Mouse (Mus musculus) heart, postnatal 36 days (tissue): ENCODE measurements around the gene Slc38a9. TPM values are rescaled to one million over a fixed set of nuclear protein-coding genes. Genes with fewer than 3 reads are reported as not detected.

Experiments
- DNase-seq, 2 experiments: peaks; one replicate each; pipeline ENCODE4 v3.0.0; 2021 to 2022
- intact Hi-C: fragments of 180-260 bp; cut with DNase I; formaldehyde crosslinking; loops from one replicate; pipeline ENCODE4 v1.15.1; 2025
- total RNA-seq, 2 experiments: library from RNA; stranded (reverse); gene quantifications; 2 replicates each; pipeline ENCODE4 v1.2.3; 2021

Slc38a9 gene
- total RNA-seq, 2 experiments from 2014 or later = 9.8 to 12.1 TPM

GRCm38 (mm10) chr13:112743647-112744046 lies 83.1 kb downstream of the Slc38a9 start:
- intact Hi-C loops = no loop called here
- no peak for DNase-seq

DNA sequence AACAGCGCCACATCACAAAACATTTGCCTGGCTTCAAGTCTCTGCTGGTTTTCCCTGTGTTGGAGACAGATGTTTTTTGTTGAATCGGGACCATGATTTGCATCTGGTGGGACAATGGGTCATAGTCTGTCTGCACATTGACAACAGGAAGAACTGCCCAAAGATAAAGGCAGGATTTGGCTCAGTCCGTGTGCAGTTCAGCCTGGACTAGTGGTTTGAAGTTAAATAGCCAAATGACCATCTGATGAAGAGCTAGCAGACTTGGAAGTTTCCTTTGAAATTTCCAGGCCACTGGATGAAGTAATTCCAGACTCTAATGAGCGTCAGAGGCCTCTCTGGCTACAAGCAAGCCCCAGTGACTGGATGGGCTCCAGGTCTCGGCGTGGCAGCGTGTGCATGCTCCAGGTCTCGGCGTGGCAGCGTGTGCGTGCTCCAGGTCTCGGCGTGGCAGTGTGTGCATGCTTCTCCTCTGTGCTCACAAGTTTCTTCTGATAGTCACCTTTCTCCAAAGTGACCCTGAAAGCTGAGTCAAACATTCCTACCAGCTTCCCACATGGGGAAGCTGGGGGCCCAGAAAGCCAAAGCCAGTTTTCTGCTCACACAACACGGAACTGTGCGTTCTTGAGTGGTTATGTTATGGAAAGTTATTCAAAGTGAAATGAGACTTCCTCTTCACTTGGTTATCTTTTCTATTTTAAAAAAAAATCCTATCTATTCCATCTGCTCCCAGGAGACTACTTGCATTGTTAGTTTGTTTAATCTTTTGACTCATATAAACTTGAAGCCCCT lies 83.7 kb downstream of the Slc38a9 start:
- intact Hi-C loops = no loop called here
- peak; percentile 54 to 56 for DNase-seq

- intact Hi-C loops = no loop called here
- DNase-seq = no peak
Observed at GRCm38 (mm10) chr13:112745936-112746694, 85.6 kb downstream of the Slc38a9 start.

DNA sequence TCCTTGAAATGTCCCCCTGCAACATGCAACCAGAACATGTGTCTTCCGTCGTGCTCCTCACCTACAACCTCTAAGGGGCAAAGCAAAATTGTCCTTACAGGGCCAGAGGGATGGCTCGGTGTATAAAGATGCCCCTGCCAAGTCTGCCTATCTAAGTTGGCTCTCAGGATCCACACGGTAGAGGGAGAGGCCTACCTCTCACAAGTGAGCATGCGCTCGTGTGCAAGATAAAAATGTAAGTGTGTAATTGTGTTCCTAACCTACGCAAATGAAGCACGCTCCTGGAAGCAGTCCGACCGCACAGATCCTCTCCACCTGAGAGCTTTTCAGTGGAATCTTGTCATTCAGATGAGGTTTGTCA lies 86.1 kb downstream of the Slc38a9 start:
- intact Hi-C loops = no loop called here
- no peak for DNase-seq

DNA sequence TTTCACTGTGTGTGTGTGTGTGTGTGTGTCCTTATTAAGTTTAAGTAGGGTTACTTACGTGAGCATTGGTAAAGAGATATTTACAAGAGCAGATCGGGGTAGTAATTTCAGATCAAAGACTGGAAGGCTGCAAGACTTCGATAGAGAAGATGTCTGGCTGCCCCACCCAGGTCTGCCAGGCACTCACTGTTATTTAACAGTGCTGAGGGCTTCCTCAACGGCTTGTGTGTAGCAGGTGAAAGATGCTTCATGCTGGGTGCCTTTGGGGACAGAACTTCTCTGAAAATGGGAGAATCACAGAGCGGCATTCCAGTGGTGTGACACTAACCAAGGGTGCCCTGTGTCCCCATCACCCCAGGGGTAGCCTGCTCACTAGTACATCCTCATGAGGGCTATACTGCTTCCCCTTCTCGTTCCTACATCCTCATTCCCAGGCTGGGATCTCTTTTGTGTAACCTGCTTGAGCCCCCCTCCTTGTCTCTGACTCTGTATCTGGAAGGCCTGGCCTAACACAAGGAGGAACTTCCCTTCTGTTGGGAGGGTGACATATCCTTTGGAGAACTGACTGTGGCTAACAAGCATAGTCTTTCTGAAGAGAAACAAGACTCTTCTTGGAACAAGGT lies 87.4 kb downstream of the Slc38a9 start:
- DNase-seq = no peak
- intact Hi-C loops = no loop called here

GRCm38 (mm10) chr13:112748808-112749510 lies 88.4 kb downstream of the Slc38a9 start:
- DNase-seq = no peak
- intact Hi-C loops = no loop called here

- intact Hi-C loops = loop anchor here (2.0 to 5.0 kb wide), 2 partner anchors 51 to 78 kb away; partner anchors contain the start of gene Plpp1
- no peak for DNase-seq
Observed at GRCm38 (mm10) chr13:112749881-112750280, 89.3 kb downstream of the Slc38a9 start.

- DNase-seq = peak; percentile 73 to 82
- intact Hi-C loops = loop anchor here (1.0 to 5.0 kb wide), 3 partner anchors 13 to 79 kb away; partner anchors contain the start of gene Plpp1
Observed at GRCm38 (mm10) chr13:112751454-112752308, 91.1 kb downstream of the Slc38a9 start.

GRCm38 (mm10) chr13:112752309-112752975 lies 91.9 kb downstream of the Slc38a9 start:
- intact Hi-C loops = loop anchor here (1.0 to 5.0 kb wide), 2 partner anchors 12 to 80 kb away; no protein-coding TSS in a partner anchor
- no peak for DNase-seq

- peak in 1 of 2 experiments; percentile 47 for DNase-seq
- intact Hi-C loops = loop anchor here (5.0 kb wide), 1 partner anchor 81 kb away; no protein-coding TSS in a partner anchor
Observed at GRCm38 (mm10) chr13:112753522-112753921, 93.0 kb downstream of the Slc38a9 start.

DNA sequence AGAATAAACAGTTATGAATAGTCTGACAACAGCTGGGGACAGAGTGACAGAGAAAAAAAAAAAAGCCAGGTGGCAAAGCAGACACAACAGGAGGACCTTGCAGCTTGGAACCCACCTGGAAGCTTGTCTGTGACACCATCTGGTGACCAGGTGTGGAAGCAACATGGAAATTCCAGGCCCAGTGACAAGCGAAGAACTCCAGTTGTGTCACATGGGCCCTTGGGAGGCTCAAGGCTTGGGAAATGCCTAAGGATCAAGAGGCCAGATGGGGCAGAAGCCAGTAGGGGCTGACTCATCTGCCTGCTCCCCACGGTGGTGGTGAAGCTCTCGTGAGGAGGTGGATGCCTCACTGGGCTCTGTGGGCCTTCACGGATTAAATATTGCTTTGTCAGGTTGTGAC lies 94.3 kb downstream of the Slc38a9 start:
- no peak for DNase-seq
- intact Hi-C loops = loop anchor here (5.0 kb wide), 1 partner anchor 83 kb away; no protein-coding TSS in a partner anchor

- intact Hi-C loops = no loop called here
- DNase-seq = peak; percentile 49 to 74
Observed at GRCm38 (mm10) chr13:112755507-112756010, 95.0 kb downstream of the Slc38a9 start.

DNA sequence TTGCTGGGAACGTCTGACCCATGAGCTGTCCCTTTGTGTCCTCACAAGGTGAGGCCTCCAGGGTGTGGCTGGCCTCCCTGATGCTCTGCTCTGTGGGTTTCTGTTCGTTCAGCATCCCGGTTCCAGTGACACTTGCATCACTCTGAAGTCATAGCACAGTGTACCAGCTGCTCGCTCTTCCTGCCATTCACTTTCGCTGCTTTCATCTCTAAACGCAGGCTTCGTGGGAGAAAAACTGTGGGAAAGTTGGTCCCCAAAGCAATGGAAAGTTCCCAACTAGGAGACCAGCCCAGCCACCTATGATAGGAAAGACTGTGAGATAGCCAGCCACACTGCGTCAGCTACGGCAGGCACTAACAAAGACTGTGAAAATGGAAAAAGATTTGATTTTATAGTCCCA lies 96.8 kb downstream of the Slc38a9 start:
- intact Hi-C loops = no loop called here
- no peak for DNase-seq

DNA sequence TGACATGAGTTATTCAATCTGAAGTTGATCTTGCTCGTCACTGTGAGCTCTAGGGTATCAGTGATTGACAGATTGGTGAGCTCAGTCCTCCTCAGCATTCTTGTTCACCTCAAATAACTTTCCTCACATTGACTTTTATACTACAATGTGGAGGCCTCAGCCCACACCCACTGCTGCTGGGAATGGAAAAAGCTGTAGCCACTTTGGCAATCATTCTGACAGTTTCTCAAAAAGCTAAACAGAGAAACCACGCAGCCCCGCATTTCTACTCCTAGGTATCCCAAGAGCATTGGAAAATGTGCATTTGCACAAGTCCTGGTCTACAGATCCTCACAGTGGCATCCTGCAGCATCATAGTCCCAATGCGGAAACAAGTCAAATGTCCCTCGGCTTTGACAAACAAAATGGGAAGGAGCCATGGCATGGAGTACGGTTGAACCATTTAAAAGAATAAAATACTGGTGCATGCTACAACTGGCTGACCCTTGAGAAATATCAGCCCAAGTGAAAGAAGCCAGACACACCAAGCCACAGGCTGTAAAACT lies 98.1 kb downstream of the Slc38a9 start:
- DNase-seq = no peak
- intact Hi-C loops = no loop called here

DNA sequence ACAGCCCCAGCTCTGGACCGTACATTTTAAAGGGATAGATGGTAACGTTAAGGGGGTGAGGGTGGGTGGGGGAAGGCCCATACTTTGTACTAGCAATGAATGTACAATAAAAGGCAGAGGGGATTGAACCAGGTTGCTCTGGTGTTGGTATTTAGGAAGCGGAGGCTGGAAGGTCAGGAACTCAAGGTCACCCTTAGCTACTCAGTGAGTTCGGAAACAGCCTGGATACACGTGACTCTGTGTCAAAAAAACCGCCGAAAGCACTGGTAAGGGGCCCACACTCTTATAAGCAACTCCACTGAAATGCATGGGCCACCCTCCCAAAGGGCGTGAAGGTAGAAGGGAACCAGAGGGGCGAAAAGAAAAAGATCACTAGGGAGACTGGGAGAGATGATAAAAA lies 98.8 kb downstream of the Slc38a9 start:
- DNase-seq = no peak
- intact Hi-C loops = no loop called here

DNA sequence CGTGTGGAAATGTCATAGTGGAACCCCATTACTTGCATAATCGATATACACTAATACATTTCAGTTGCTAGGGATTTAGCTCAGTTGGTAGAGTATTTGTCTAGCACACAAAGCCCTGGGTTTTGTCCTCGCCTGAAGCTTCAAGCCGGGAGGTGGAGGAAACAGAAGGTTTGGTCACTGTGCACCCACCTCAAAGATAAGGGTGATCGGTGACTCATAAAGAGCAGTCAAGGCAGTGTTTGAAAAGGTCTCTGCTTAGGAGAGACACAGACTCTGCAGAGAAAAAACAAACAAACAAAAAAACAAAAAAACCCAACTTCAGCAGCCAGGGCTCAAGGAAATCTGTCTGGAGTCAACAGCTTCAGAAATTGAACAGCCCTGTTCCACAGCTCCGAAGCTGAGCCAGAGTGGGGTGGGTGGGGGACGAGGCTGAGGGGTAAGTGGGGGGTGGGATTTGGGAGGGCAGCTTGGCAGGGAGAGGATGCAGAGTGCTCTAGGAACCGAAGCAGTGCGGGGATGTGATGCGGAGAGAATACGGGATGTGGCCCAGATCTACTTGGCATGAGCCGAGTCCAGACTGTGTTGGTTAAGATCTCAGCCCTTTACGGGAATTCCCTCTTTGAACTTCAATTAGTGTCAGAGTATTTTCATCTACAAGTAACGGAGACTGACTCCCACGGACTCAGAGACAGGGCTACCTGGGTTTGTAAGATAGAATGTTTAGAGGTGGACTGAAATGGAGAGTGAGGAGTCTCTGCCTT lies 99.4 kb downstream of the Slc38a9 start:
- intact Hi-C loops = no loop called here
- DNase-seq = peak in 1 of 2 experiments; percentile 32

DNA sequence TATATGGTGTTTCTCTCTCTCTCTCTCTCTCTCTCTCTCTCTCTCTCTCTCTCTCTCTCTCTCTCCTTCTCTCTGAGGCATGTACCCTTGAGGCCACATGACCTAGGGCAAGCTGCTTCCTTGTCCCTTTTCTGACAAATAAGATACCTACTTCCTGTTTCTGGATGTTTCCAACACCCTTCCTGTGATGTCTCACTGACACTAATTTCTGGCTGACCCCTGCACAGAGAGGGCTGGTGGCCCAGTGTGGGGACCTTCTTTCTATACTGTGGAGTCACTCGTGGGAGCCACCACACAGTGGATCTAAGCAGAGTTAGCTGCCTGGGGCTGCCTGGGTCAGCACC lies 100.0 kb downstream of the Slc38a9 start:
- intact Hi-C loops = no loop called here
- DNase-seq = peak in 1 of 2 experiments; percentile 50

GRCm38 (mm10) chr13:112761787-112762186 lies 101.2 kb downstream of the Slc38a9 start:
- intact Hi-C loops = no loop called here
- no peak for DNase-seq
